23 mouse cellular contexts compared by ENCODE assay signal in genomic region chr16:18921771-18922170, GRCm38 (mm10). TPM values are rescaled to one million over a fixed set of nuclear protein-coding genes. Genes with fewer than 3 reads are reported as not detected.
DNase-seq lines count a peak whose midpoint lies in the region; ATAC-seq and TF ChIP-seq lines count a peak whose summit lies in the region.
"Had no signal": no experiment of that assay in that cellular context is flagged by ENCODE, and none has a peak within 500 bp of the region (broad histone marks: within the 10 kb centered on the region; RNA-seq: fewer than 3 reads in every experiment).

No protein-coding gene starts in this region.

- ATAC-seq in midbrain, embryonic 13.5 days: no peak
- ATAC-seq: forebrain, embryonic 14.5 days; forebrain, embryonic 16.5 days had no signal

- no peaks in the 10 kb centered on the region for H3K9me3 ChIP-seq in midbrain, embryonic 13.5 days
- H3K9me3 ChIP-seq: embryonic facial prominence, embryonic 13.5 days; embryonic facial prominence, embryonic 15.5 days; forebrain, embryonic 10.5 days; forebrain, embryonic 12.5 days had no signal

- peaks cover 2% of the 10 kb centered on the region; the same call in 1 of the 2 replicates for H3K4me1 ChIP-seq in liver, adult 2 months (ENCODE audit: control insufficient read depth, insufficient read depth, low read length)
- 0 out of 2 replicates have a peak, but pooled peaks cover 3% of the 10 kb centered on the region for H3K4me1 ChIP-seq in brown adipose tissue, adult 24 weeks (ENCODE audit: control insufficient read depth, insufficient read depth, insufficient read length, low read length)
- no peaks in the 10 kb centered on the region for H3K4me1 ChIP-seq in midbrain, embryonic 13.5 days (replicated peaks)
- H3K4me1 ChIP-seq: embryonic facial prominence, embryonic 13.5 days; embryonic facial prominence, embryonic 15.5 days; forebrain, embryonic 10.5 days; forebrain, embryonic 12.5 days had no signal

- TF ChIP-seq CTCF in liver, adult 2 months (IDR thresholded peaks at IDR 0.05; ENCODE audit: low read depth, low read length): no peak

- no peaks in the 10 kb centered on the region for H3K27me3 ChIP-seq in liver, adult 2 months (ENCODE audit: control insufficient read depth, insufficient read depth, low read length)
- no peaks in the 10 kb centered on the region for H3K27me3 ChIP-seq in midbrain, embryonic 13.5 days
- H3K27me3 ChIP-seq: embryonic facial prominence, embryonic 13.5 days; embryonic facial prominence, embryonic 15.5 days; forebrain, embryonic 12.5 days had no signal

- WGBS in liver, adult 2 months: 35% methylated on average over 2 of the region's 2 CpGs
- 94% methylated on average over 2 of the region's 2 CpGs for WGBS in midbrain, embryonic 13.5 days

- H3K4me3 ChIP-seq in liver, adult 2 months (ENCODE audit: insufficient read depth, low read depth, low read length): no peak overlapping the region
- H3K4me3 ChIP-seq in brown adipose tissue, adult 24 weeks (ENCODE audit: insufficient read depth, low read depth, low read length): no peak overlapping the region
- H3K4me3 ChIP-seq in midbrain, embryonic 13.5 days (replicated peaks): no peak overlapping the region
- H3K4me3 ChIP-seq: embryonic facial prominence, embryonic 13.5 days; embryonic facial prominence, embryonic 15.5 days; erythroblast, embryonic 14.5 days; forebrain, embryonic 10.5 days; forebrain, embryonic 12.5 days had no signal

- H3K27ac ChIP-seq in liver, adult 2 months (replicated peaks; ENCODE audit: insufficient read depth, low read depth, low read length): no peak overlapping the region
- H3K27ac ChIP-seq in brown adipose tissue, adult 24 weeks (replicated peaks; ENCODE audit: low read depth, low read length): peak overlapping the region; percentile 82
- H3K27ac ChIP-seq in midbrain, embryonic 13.5 days: no peak overlapping the region
- H3K27ac ChIP-seq: embryonic facial prominence, embryonic 13.5 days; embryonic facial prominence, embryonic 15.5 days; forebrain, embryonic 10.5 days; forebrain, embryonic 12.5 days had no signal

- H3K9ac ChIP-seq in liver, adult 2 months (ENCODE audit: low read depth, low read length): no peak overlapping the region
- H3K9ac ChIP-seq in midbrain, embryonic 13.5 days (replicated peaks): no peak overlapping the region
- H3K9ac ChIP-seq: embryonic facial prominence, embryonic 13.5 days; embryonic facial prominence, embryonic 15.5 days; forebrain, embryonic 12.5 days had no signal

- peak; percentile 61 for DNase-seq in liver, adult 2 months (ENCODE audit: extremely low read depth, low read depth, low spot score)
- DNase-seq in liver: no peak
- DNase-seq in adipocyte (ENCODE audit: low spot score): peak; percentile 75
- DNase-seq in gastrocnemius, adult 8-10 months (ENCODE audit: low spot score in 2 of 2): no peak
- DNase-seq: adrenal gland, adult 8-10 months; adrenal gland, postnatal 14 days; adrenal gland, postnatal 36 days; cerebellum, adult 11 months; cerebellum, adult 18-20 months; cerebellum, adult 8-10 months; cerebellum, adult 9-11 months; cerebellum, postnatal 14 days; cerebellum, postnatal 36 days; embryo, embryonic 11 days had no signal

- H3K36me3 ChIP-seq in liver, adult 2 months (ENCODE audit: control insufficient read depth, insufficient read depth, low read length): peaks cover 77% of the 10 kb centered on the region
- peaks cover 93% of the 10 kb centered on the region for H3K36me3 ChIP-seq in midbrain, embryonic 13.5 days

- TF ChIP-seq POLR2A in liver, adult 2 months (IDR thresholded peaks at IDR 0.05; ENCODE audit: extremely low read depth, insufficient read depth, low read length): no peak

- no peaks in the 10 kb centered on the region for H3K79me2 ChIP-seq in liver, adult 2 months (ENCODE audit: control insufficient read depth, insufficient read depth, low read length)

- no peak overlapping the region for H3K4me2 ChIP-seq in midbrain, embryonic 13.5 days (replicated peaks)
- H3K4me2 ChIP-seq: embryonic facial prominence, embryonic 13.5 days; embryonic facial prominence, embryonic 15.5 days; forebrain, embryonic 12.5 days had no signal

RNA-seq across cellular contexts. Expression of gene Hira, which starts 44.9 kb away (rescaled TPM):
- 8.2 and 8.7 TPM in 2 replicates for total RNA-seq in liver, adult 2 months (2014; rRNA removed)
- 15.0 and 19.6 TPM in 2 replicates for polyA plus RNA-seq in liver, adult 2 months (2012; rRNA removed)
- polyA plus RNA-seq in brown adipose tissue, adult 24 weeks (2012; ENCODE audit: insufficient read depth, insufficient read length, missing spikeins): 8.8 and 15.0 TPM in 2 replicates
- 23.6 and 23.8 TPM in 2 replicates for polyA plus RNA-seq in midbrain, embryonic 13.5 days (2015; fragmentation: Nextera tagmentation; extraction: Ambion mirVana)
- 10 to 100 TPM; 22.3 to 40.6 (median 27.0) TPM for total RNA-seq in gastrocnemius, adult 8-10 months (2022)

RNA-seq across cellular contexts. Expression of gene Mrpl40, which starts 45.1 kb away (rescaled TPM):
- total RNA-seq in liver, adult 2 months (2014; rRNA removed): 20.6 and 27.7 TPM in 2 replicates
- 7.9 and 11.7 TPM in 2 replicates for polyA plus RNA-seq in liver, adult 2 months (2012; rRNA removed)
- 90.0 and 124 TPM in 2 replicates for polyA plus RNA-seq in brown adipose tissue, adult 24 weeks (2012; ENCODE audit: insufficient read depth, insufficient read length, missing spikeins)
- polyA plus RNA-seq in midbrain, embryonic 13.5 days (2015; fragmentation: Nextera tagmentation; extraction: Ambion mirVana): 70.2 and 74.3 TPM in 2 replicates
- 10 to 100 TPM; 35.2 to 43.2 (median 39.6) TPM for total RNA-seq in gastrocnemius, adult 8-10 months (2022)

Comparison
In these comparisons a context has a peak if more than half of its experiments do, and no peak if none do; other contexts are left out.
1. DNase-seq: peak in liver, adult 2 months (single experiment) and adipocyte (single experiment); none in liver (single experiment) and gastrocnemius, adult 8-10 months (0 of 2).